Mouse (Mus musculus) hematopoietic multipotent progenitor cell, adult 10-12 weeks (in vitro differentiated cells): ENCODE results near the gene Olfr725. TPM values are rescaled to one million over a fixed set of nuclear protein-coding genes. Genes with fewer than 3 reads are reported as not detected.

ENCODE experiments used
- polyA plus RNA-seq: library from polyadenylated mRNA; stranded (reverse); fragments of >175 nt; gene quantifications from 2 replicates; pipeline ENCODE4 v1.2.3, GENCODE M21; 2012; ENCODE audit warnings: low replicate concordance

Olfr725 gene
- not detected in 2 replicates for polyA plus RNA-seq

DNA sequence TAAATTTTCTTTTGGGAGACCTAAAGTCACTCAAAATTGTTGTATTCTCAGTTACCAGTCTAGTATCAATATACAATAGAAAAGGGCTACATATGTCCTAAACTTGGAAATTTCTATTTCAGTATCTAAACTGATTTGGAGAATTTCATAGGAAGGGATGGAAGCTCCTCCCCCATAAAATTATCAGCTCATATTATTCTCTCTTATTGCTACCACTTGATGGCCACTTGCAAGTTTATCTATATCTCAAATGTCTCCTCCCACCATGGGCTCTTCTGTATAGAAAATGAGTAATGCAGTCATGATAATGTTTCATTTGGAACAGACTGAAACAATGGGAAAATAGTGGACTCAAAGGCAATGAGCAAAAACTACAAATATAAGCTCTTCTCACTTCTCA lies at the start of gene Olfr725:
Gene Olfr725 (minus strand): TSS at position 101 of the 400 bp plus-strand sequence.

Other genes starting within 250 kb of the Olfr725 start
- not detected in 2 replicates for gene Olfr722, start 138.4 kb downstream of the Olfr725 start, polyA plus RNA-seq
- not detected in 2 replicates for gene Olfr723, start 108.6 kb downstream of the Olfr725 start, polyA plus RNA-seq
- gene Olfr724, start 77.1 kb downstream of the Olfr725 start, polyA plus RNA-seq: not detected in 2 replicates
- gene Olfr726, start 50.6 kb upstream of the Olfr725 start, polyA plus RNA-seq: not detected in 2 replicates
- gene Olfr727, start 82.8 kb upstream of the Olfr725 start, polyA plus RNA-seq: not detected in 2 replicates
- not detected in 2 replicates for gene Olfr728, start 102.3 kb upstream of the Olfr725 start, polyA plus RNA-seq
- gene Olfr729, start 112.5 kb upstream of the Olfr725 start, polyA plus RNA-seq: not detected in 2 replicates
- not detected in 2 replicates for gene Olfr730, start 147.8 kb upstream of the Olfr725 start, polyA plus RNA-seq
- not detected in 2 replicates for gene Olfr731, start 201.5 kb upstream of the Olfr725 start, polyA plus RNA-seq
- not detected in 2 replicates for gene Olfr732, start 243.8 kb upstream of the Olfr725 start, polyA plus RNA-seq